Mouse (Mus musculus): ENCODE results near the gene Otos.

Gene Otos

DNA sequence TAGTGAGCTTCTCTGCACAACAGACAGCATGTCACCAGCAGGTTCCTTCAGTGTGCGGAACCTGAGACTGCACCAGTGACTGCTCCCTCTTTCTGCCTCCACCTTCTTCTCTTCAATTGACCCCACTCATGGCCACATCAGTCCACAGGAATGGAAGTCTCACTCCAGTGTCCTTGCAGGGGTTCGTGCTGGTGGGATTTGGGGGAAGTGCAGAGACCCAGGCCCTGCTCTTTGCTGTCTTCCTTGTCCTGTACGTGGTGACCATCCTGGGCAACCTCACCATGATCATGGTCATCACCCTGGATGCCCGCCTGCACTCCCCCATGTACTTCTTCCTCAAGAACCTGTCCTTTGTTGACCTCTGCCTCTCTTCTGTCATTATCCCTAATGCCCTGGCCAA is 40.9 kb downstream of the Otos start:
- no peak for DNase-seq (ENCODE audit: low read depth, low spot score)

DNA sequence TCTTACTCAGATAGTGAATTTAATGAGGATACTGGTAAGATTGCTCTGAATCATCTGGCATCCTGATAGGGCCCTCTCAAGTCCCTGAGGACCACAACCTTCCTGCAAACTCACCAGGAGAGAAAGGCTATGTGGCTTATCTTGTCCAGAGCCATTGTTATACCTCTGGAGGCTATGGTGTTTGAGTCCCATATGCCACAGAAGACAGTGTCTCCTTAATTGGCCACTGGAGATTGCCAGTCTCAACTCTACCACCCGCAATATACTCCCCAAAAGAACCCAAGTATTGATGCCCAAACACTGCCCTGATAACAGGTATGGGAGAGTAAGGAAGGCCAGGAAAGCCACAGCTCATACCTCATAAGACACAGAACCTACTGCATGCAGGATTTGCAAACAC is 43.2 kb downstream of the Otos start, which contains the start of gene Olfr1410:
Gene Olfr1410 (plus strand): TSS at position 301 of the 400 bp plus-strand sequence.
- DNase-seq (ENCODE audit: low read depth, low spot score), result no peak

DNA sequence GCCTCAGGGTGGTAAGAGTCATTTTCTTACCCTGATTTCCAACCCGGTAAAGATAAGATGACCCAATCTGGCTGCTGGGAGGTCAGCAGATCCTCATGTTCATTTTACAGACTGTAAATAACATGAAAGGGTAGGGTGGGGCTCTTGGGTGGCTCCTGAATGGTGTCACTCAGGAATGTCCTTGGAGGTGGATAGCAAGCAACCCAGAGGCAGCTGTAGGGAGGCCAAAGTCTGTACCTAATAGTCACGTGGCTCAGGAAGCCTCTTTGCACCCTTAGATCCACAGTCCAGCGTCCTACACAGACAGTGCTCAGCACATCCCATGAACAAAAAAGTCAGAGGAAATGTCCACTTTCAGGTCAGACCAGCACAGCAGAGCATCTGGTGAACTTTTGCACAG is 52.6 kb downstream of the Otos start:
- no peak for DNase-seq (ENCODE audit: low read depth, low spot score)

Data from brain, embryonic 18.5 days (tissue).